Mouse (Mus musculus): ENCODE results near the gene Foxn3.

- TF ChIP-seq CTCF (IDR thresholded peaks at IDR 0.05; ENCODE audit: borderline replicate concordance, extremely low read depth, insufficient read depth, insufficient read length) = no peak
- TF ChIP-seq POLR2A (IDR thresholded peaks at IDR 0.05; ENCODE audit: borderline replicate concordance, extremely low read depth, insufficient read depth, insufficient read length, poor library complexity, severe bottlenecking) = no peak
Measured at GRCm38 (mm10) chr12:99560701-99561332, 2.6 kb downstream of the Foxn3 start.
